Mouse (Mus musculus) liver, adult 2 months (tissue): ENCODE data around the gene Gsx1.

Experiments
- CTCF ChIP-seq: fragments of 200-500 bp; IDR thresholded peaks from 2 replicates; pipeline ENCODE4 v1.5.1; 2011; ENCODE audit warnings: low read depth, low read length, control low read depth
- POLR2A ChIP-seq: fragments of 200-500 bp; IDR thresholded peaks from 2 replicates; pipeline ENCODE4 v1.6.1; 2011; ENCODE audit warnings: low read length, control low read depth; ENCODE audit not compliant: insufficient read depth; ENCODE audit errors: extremely low read depth

DNA sequence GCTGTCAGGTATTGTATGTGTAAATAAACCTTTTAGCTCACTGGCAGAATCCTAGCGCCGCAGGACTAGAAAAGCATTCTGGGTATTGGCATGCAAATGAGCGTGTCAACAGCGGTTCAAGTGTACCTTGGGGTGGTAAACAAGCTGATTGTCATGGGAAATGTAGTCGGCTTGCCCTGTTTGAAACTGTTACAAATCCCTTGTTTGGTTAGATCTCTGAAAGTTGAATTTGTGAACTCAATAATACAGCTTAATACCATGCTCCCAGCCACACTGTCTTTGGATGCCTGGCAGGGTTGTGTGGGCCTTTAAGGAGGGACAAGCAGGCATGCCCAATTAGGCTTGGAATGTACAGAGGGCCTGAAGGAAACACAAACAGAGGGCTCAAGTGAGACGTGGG is 16.4 kb downstream of the Gsx1 start:
- TF ChIP-seq CTCF = no peak
- TF ChIP-seq POLR2A = no peak
